Mouse (Mus musculus) E14TG2a.4 (cell line): Measurements from ENCODE around the gene Prkab1.

Experiments used
- H3K27me3 ChIP-seq: 2 replicates; pipeline ENCODE4 v1.6.1; 2014; ENCODE audit warnings: low read length, control low read depth; ENCODE audit not compliant: insufficient read depth
- H3K36me3 ChIP-seq: 2 replicates; pipeline ENCODE4 v1.6.1; 2014; ENCODE audit warnings: low read length, control low read depth; ENCODE audit not compliant: insufficient read depth
- H3K4me1 ChIP-seq: replicated peaks from 2 replicates; pipeline ENCODE4 v1.6.1; 2014; ENCODE audit warnings: low read depth, low read length, control low read depth
- H3K4me3 ChIP-seq: replicated peaks from 2 replicates; pipeline ENCODE4 v1.5.1; 2014; ENCODE audit warnings: mild to moderate bottlenecking, low read length
- H3K9me3 ChIP-seq: 2 replicates; pipeline ENCODE4 v1.6.1; 2014; ENCODE audit warnings: low read length, control low read depth
- CTCF ChIP-seq: conservative IDR thresholded peaks from 2 replicates; pipeline ENCODE4 v1.5.1; 2014; ENCODE audit warnings: low read length
- NANOG ChIP-seq: IDR thresholded peaks from 2 replicates; pipeline ENCODE4 v1.6.1; 2014; ENCODE audit warnings: borderline replicate concordance, low read length, mixed read lengths
- POU5F1 ChIP-seq: IDR thresholded peaks from 2 replicates; pipeline ENCODE4 v1.6.1; 2014; ENCODE audit warnings: low read length, borderline replicate concordance

The Prkab1 gene

GRCm38 (mm10) chr5:116024327-116024739 is at the start of gene Prkab1:
Gene Prkab1, minus strand, starts transcription at chr5:116024508.
- Histone ChIP-seq H3K27me3 (no peaks in the 10 kb centered on the region), H3K9me3 (no peaks in the 10 kb centered on the region), H3K36me3 (peaks cover 34% of the 10 kb centered on the region), H3K4me3 (peak within 1 kb of the TSS; percentile 93), H3K4me1 (peaks cover 64% of the 10 kb centered on the region)
- no peak for TF ChIP-seq POU5F1
- no peak for TF ChIP-seq CTCF
- TF ChIP-seq NANOG: no peak

GRCm38 (mm10) chr5:116069618-116070017 is 45.3 kb upstream of the Prkab1 start:
- H3K9me3 ChIP-seq: peaks cover 6% of the 10 kb centered on the region
- no peak for TF ChIP-seq POU5F1
- TF ChIP-seq NANOG: no peak
- TF ChIP-seq CTCF: no peak
- H3K27me3 ChIP-seq: peaks cover 6% of the 10 kb centered on the region
- no peak overlapping the region for H3K4me3 ChIP-seq
- no peaks in the 10 kb centered on the region for H3K36me3 ChIP-seq
- H3K4me1 ChIP-seq: 0 out of 2 replicates have a peak, but pooled peaks cover 4% of the 10 kb centered on the region

- Histone ChIP-seq H3K9me3 (no peaks in the 10 kb centered on the region), H3K4me3 (0 out of 2 replicates have a peak overlapping the region, but pooled peaks have one; percentile 10), H3K27me3 (no peaks in the 10 kb centered on the region), H3K36me3 (no peaks in the 10 kb centered on the region), H3K4me1 (peaks cover 30% of the 10 kb centered on the region)
- no peak for TF ChIP-seq CTCF
- TF ChIP-seq POU5F1: no peak
- TF ChIP-seq NANOG: no peak
Measured at GRCm38 (mm10) chr5:116052826-116053225, 28.5 kb upstream of the Prkab1 start.

- Histone ChIP-seq H3K27me3 (no peaks in the 10 kb centered on the region), H3K36me3 (no peaks in the 10 kb centered on the region), H3K4me1 (peaks cover 27% of the 10 kb centered on the region), H3K4me3 (no peak overlapping the region), H3K9me3 (no peaks in the 10 kb centered on the region)
- TF ChIP-seq NANOG (no peak), POU5F1 (no peak), CTCF (no peak)
Measured at GRCm38 (mm10) chr5:116052171-116052570, 27.9 kb upstream of the Prkab1 start.

GRCm38 (mm10) chr5:116049821-116050220 is 25.5 kb upstream of the Prkab1 start:
- TF ChIP-seq POU5F1: no peak
- TF ChIP-seq NANOG: no peak
- TF ChIP-seq CTCF: no peak
- Histone ChIP-seq H3K4me1 (peaks cover 27% of the 10 kb centered on the region), H3K27me3 (no peaks in the 10 kb centered on the region), H3K9me3 (no peaks in the 10 kb centered on the region), H3K4me3 (no peak overlapping the region), H3K36me3 (no peaks in the 10 kb centered on the region)

GRCm38 (mm10) chr5:116048321-116048720 is 24.0 kb upstream of the Prkab1 start:
- H3K27me3 ChIP-seq: no peaks in the 10 kb centered on the region
- H3K4me3 ChIP-seq: no peak overlapping the region
- no peaks in the 10 kb centered on the region for H3K36me3 ChIP-seq
- no peaks in the 10 kb centered on the region for H3K9me3 ChIP-seq
- TF ChIP-seq POU5F1: no peak
- TF ChIP-seq CTCF: no peak
- TF ChIP-seq NANOG: no peak
- peaks cover 15% of the 10 kb centered on the region for H3K4me1 ChIP-seq

GRCm38 (mm10) chr5:116046246-116046645 is 21.9 kb upstream of the Prkab1 start:
- Histone ChIP-seq H3K9me3 (no peaks in the 10 kb centered on the region), H3K27me3 (no peaks in the 10 kb centered on the region), H3K36me3 (no peaks in the 10 kb centered on the region), H3K4me3 (no peak overlapping the region), H3K4me1 (0 out of 2 replicates have a peak, but pooled peaks cover 3% of the 10 kb centered on the region)
- TF ChIP-seq POU5F1 (no peak), CTCF (no peak), NANOG (no peak)

GRCm38 (mm10) chr5:116045581-116045980 is 21.3 kb upstream of the Prkab1 start:
- no peaks in the 10 kb centered on the region for H3K9me3 ChIP-seq
- peaks cover 6% of the 10 kb centered on the region for H3K4me1 ChIP-seq
- no peak overlapping the region for H3K4me3 ChIP-seq
- no peaks in the 10 kb centered on the region for H3K36me3 ChIP-seq
- 0 out of 2 replicates have a peak, but pooled peaks cover 3% of the 10 kb centered on the region for H3K27me3 ChIP-seq
- no peak for TF ChIP-seq NANOG
- no peak for TF ChIP-seq CTCF
- no peak for TF ChIP-seq POU5F1

- Histone ChIP-seq H3K4me1 (peaks cover 21% of the 10 kb centered on the region), H3K27me3 (0 out of 2 replicates have a peak, but pooled peaks cover 4% of the 10 kb centered on the region), H3K36me3 (no peaks in the 10 kb centered on the region), H3K4me3 (no peak overlapping the region), H3K9me3 (no peaks in the 10 kb centered on the region)
- TF ChIP-seq NANOG (no peak), POU5F1 (no peak), CTCF (no peak)
Measured at GRCm38 (mm10) chr5:116042241-116042640, 17.9 kb upstream of the Prkab1 start.
